Mouse (Mus musculus) cerebellum, postnatal 4 days (tissue): Measurements from ENCODE around the gene Irf2bp2.

Source experiments
- DNase-seq, 2 experiments: peaks; one replicate each; pipeline ENCODE4 v3.0.0; 2022; ENCODE audit warnings: low spot score in 2 of 2, mixed read lengths in 1 of 2

Irf2bp2 gene

GRCm38 (mm10) chr8:126569638-126570037, 24.1 kb downstream of the Irf2bp2 start:
- no peak for DNase-seq

- no peak for DNase-seq
Measured at GRCm38 (mm10) chr8:126567674-126568073, 26.1 kb downstream of the Irf2bp2 start.

GRCm38 (mm10) chr8:126566446-126567062, 27.2 kb downstream of the Irf2bp2 start:
- DNase-seq, result no peak

GRCm38 (mm10) chr8:126565954-126566445, 27.8 kb downstream of the Irf2bp2 start:
- no peak for DNase-seq

- no peak for DNase-seq
Measured at GRCm38 (mm10) chr8:126565231-126565781, 28.5 kb downstream of the Irf2bp2 start.

GRCm38 (mm10) chr8:126564551-126565154, 29.1 kb downstream of the Irf2bp2 start:
- no peak for DNase-seq

- DNase-seq, result no peak
Measured at GRCm38 (mm10) chr8:126561316-126561841, 32.4 kb downstream of the Irf2bp2 start.

GRCm38 (mm10) chr8:126558400-126558953, 35.3 kb downstream of the Irf2bp2 start:
- no peak for DNase-seq

- no peak for DNase-seq
Measured at GRCm38 (mm10) chr8:126557403-126557802, 36.4 kb downstream of the Irf2bp2 start.

- no peak for DNase-seq
Measured at GRCm38 (mm10) chr8:126556691-126557090, 37.1 kb downstream of the Irf2bp2 start.

- no peak for DNase-seq
Measured at GRCm38 (mm10) chr8:126554741-126555140, 39.0 kb downstream of the Irf2bp2 start.

- DNase-seq, result no peak
Measured at GRCm38 (mm10) chr8:126551871-126552270, 41.9 kb downstream of the Irf2bp2 start.

- no peak for DNase-seq
Measured at GRCm38 (mm10) chr8:126550944-126551357, 42.8 kb downstream of the Irf2bp2 start.

- no peak for DNase-seq
Measured at GRCm38 (mm10) chr8:126547841-126548240, 45.9 kb downstream of the Irf2bp2 start.

- no peak for DNase-seq
Measured at GRCm38 (mm10) chr8:126547361-126547760, 46.4 kb downstream of the Irf2bp2 start.

- no peak for DNase-seq
Measured at GRCm38 (mm10) chr8:126546480-126546879, 47.3 kb downstream of the Irf2bp2 start.

- no peak for DNase-seq
Measured at GRCm38 (mm10) chr8:126543407-126543806, 50.4 kb downstream of the Irf2bp2 start.

GRCm38 (mm10) chr8:126542757-126543156, 51.0 kb downstream of the Irf2bp2 start:
- no peak for DNase-seq

GRCm38 (mm10) chr8:126542090-126542689, 51.6 kb downstream of the Irf2bp2 start:
- no peak for DNase-seq

GRCm38 (mm10) chr8:126540298-126540697, 53.5 kb downstream of the Irf2bp2 start:
- no peak for DNase-seq

- DNase-seq, result no peak
Measured at GRCm38 (mm10) chr8:126539355-126540093, 54.3 kb downstream of the Irf2bp2 start.
